Mouse (Mus musculus): ENCODE results near the gene Pip5kl1. TPM values are rescaled to one million over a fixed set of nuclear protein-coding genes. Genes with fewer than 3 reads are reported as not detected.
A peak's percentile ranks its signal among the peaks of the same experiment; 100 is the strongest.

The Pip5kl1 gene
- total and polyA plus RNA-seq, 3 experiments, result 0.13 to 0.71 TPM; not detected in 1

DNA sequence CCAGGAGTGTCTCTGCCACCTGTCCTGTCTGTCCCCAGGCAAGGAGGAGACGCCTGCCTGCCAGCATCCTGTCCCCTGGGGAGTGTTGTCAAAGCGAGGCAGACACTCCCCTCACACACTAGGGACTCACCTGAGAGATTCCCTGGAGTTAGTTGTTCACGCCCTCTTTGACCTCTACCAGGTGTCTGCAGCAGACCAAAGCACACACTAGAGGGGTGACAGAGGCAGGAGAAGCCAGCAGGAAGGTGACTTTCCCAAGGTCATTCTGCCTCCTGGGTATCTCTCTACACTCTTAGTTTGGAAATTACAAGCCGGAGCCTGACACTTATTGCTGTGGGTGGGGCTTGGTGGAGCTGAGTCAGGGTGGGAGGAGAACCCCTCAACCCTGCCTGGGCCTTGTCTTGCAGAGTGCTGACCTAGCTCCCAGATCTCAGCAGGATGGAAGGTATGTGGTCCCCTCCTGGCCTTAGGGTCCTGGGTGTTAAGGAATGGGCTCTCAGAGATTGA is 53.5 kb downstream of the Pip5kl1 start:
- ATAC-seq (ENCODE audit: extremely low read depth, insufficient number of reproducible peaks, low FRiP score, poor library complexity, severe bottlenecking), result no peak
- TF ChIP-seq POLR2AphosphoS5 (IDR thresholded peaks at IDR 0.05; ENCODE audit: insufficient replicate concordance, low read depth, low read length) (no peak), TAL1 (conservative IDR thresholded peaks at IDR 0.05; ENCODE audit: low read depth, low read length) (no peak), GATA1 (IDR thresholded peaks at IDR 0.05; ENCODE audit: borderline replicate concordance, low read length) (no peak), GATA2 (IDR thresholded peaks at IDR 0.05; ENCODE audit: borderline replicate concordance, low read depth, low read length) (no peak)

GRCm38 (mm10) chr2:32628729-32629128 is 54.1 kb downstream of the Pip5kl1 start:
- peaks cover 3% of the 10 kb centered on the region for H3K36me3 ChIP-seq (replicated peaks)
- DNase-seq (ENCODE audit: low spot score), result no peak
- TF ChIP-seq CTCF (IDR thresholded peaks at IDR 0.05; ENCODE audit: low read depth, low read length), result no peak
- no peak for TF ChIP-seq GATA2 (IDR thresholded peaks at IDR 0.05; ENCODE audit: borderline replicate concordance, low read depth, low read length)
- TF ChIP-seq POLR2AphosphoS5 (IDR thresholded peaks at IDR 0.05; ENCODE audit: insufficient replicate concordance, low read depth, low read length), result no peak
- TF ChIP-seq TAL1 (conservative IDR thresholded peaks at IDR 0.05; ENCODE audit: low read depth, low read length), result no peak
- no peak overlapping the region for H3K4me3 ChIP-seq (ENCODE audit: low read depth, low read length)
- peaks cover 59% of the 10 kb centered on the region for H3K4me1 ChIP-seq (ENCODE audit: insufficient read depth, low read depth, low read length)
- no peak for ATAC-seq (ENCODE audit: extremely low read depth, insufficient number of reproducible peaks, low FRiP score, poor library complexity, severe bottlenecking)
- H3K27me3 ChIP-seq (ENCODE audit: insufficient read depth, low read length), result peaks cover 32% of the 10 kb centered on the region
- no peaks in the 10 kb centered on the region for H3K9me3 ChIP-seq (replicated peaks)

More for the DNA sequence above, 53.5 kb downstream of the Pip5kl1 start:
- peaks cover 55% of the 10 kb centered on the region for H3K4me1 ChIP-seq (ENCODE audit: insufficient read depth, low read depth, low read length)
- no peak overlapping the region for H3K4me3 ChIP-seq (ENCODE audit: low read depth, low read length)
- peaks cover 32% of the 10 kb centered on the region for H3K27me3 ChIP-seq (ENCODE audit: insufficient read depth, low read length)
- H3K36me3 ChIP-seq (replicated peaks), result peaks cover 1% of the 10 kb centered on the region
- no peak for DNase-seq (ENCODE audit: low spot score)
- no peaks in the 10 kb centered on the region for H3K9me3 ChIP-seq (replicated peaks)

DNA sequence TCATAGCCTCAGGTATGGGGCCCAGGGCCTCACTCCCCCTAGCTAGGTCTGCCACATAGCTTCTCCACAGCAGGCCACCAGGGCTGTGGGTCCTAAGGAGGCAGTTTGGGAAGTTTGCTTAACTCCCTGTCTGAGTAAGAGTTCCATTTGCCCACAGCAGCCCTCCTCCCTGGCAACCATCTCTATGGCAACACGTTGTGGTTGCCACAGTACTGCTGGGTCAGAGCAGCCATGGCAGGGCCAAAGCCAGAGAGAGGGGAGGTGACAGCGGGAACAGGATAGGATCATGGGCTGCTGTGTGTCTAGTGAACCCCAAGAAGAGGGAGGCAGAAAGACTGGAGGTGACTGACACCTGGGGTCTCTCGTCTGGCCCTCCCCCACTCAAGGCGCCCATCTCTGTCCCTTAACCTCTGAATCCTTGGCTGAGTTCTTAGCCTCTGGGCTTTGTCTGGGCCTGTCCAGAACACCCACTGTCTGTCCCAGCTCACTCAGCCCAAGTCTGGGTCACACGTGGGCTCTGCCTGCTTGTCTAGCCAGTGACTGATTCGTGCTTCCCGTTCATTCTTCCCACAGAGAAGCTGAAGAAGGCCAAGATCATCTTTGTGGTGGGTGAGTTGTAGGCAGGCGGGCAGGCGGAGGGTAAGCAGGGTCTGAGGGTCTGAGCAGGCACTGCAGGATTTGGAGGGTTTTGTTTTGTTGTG is 54.8 kb downstream of the Pip5kl1 start:
- no peak for DNase-seq (ENCODE audit: low spot score)
- Histone ChIP-seq H3K27me3 (ENCODE audit: insufficient read depth, low read length) (peaks cover 30% of the 10 kb centered on the region), H3K36me3 (replicated peaks) (peaks cover 3% of the 10 kb centered on the region), H3K9me3 (replicated peaks) (no peaks in the 10 kb centered on the region), H3K4me3 (ENCODE audit: low read depth, low read length) (peak overlapping the region; percentile 50; the same call in 1 of the 2 replicates), H3K4me1 (ENCODE audit: insufficient read depth, low read depth, low read length) (peaks cover 60% of the 10 kb centered on the region)
- no peak; the same call in 1 of the 2 replicates for ATAC-seq (ENCODE audit: extremely low read depth, insufficient number of reproducible peaks, low FRiP score, poor library complexity, severe bottlenecking)
- TF ChIP-seq GATA2 (IDR thresholded peaks at IDR 0.05; ENCODE audit: borderline replicate concordance, low read depth, low read length) (no peak), GATA1 (IDR thresholded peaks at IDR 0.05; ENCODE audit: borderline replicate concordance, low read length) (no peak), TAL1 (conservative IDR thresholded peaks at IDR 0.05; ENCODE audit: low read depth, low read length) (no peak), CTCF (IDR thresholded peaks at IDR 0.05; ENCODE audit: low read depth, low read length) (no peak), POLR2AphosphoS5 (IDR thresholded peaks at IDR 0.05; ENCODE audit: insufficient replicate concordance, low read depth, low read length) (no peak)

DNA sequence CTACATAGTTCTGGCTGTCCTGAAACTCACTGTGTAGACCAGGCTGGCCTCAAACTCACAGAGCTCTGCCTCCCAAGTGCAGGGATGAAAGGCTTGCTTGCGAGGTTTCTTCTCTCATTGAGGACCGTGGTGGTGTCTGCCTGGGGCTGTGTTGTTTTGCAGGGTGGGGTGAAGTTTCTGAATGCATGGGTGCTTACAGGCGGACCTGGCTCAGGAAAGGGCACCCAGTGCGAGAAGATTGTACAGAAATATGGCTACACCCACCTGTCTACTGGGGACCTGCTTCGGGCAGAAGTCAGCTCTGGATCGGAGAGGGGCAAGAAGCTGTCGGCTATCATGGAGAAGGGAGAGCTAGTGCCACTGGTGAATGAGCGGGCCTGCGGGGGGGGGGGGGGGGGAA is 55.4 kb downstream of the Pip5kl1 start:
- Histone ChIP-seq H3K9me3 (replicated peaks) (no peaks in the 10 kb centered on the region), H3K27me3 (ENCODE audit: insufficient read depth, low read length) (peaks cover 27% of the 10 kb centered on the region), H3K4me3 (ENCODE audit: low read depth, low read length) (no peak overlapping the region; the same call in 1 of the 2 replicates), H3K36me3 (replicated peaks) (peaks cover 3% of the 10 kb centered on the region), H3K4me1 (ENCODE audit: insufficient read depth, low read depth, low read length) (peaks cover 59% of the 10 kb centered on the region)
- TF ChIP-seq GATA1 (IDR thresholded peaks at IDR 0.05; ENCODE audit: borderline replicate concordance, low read length) (no peak), CTCF (IDR thresholded peaks at IDR 0.05; ENCODE audit: low read depth, low read length) (no peak), POLR2AphosphoS5 (IDR thresholded peaks at IDR 0.05; ENCODE audit: insufficient replicate concordance, low read depth, low read length) (no peak), GATA2 (IDR thresholded peaks at IDR 0.05; ENCODE audit: borderline replicate concordance, low read depth, low read length) (no peak), TAL1 (conservative IDR thresholded peaks at IDR 0.05; ENCODE audit: low read depth, low read length) (no peak)
- ATAC-seq (ENCODE audit: extremely low read depth, insufficient number of reproducible peaks, low FRiP score, poor library complexity, severe bottlenecking) (no peak), DNase-seq (ENCODE audit: low spot score) (no peak)

DNA sequence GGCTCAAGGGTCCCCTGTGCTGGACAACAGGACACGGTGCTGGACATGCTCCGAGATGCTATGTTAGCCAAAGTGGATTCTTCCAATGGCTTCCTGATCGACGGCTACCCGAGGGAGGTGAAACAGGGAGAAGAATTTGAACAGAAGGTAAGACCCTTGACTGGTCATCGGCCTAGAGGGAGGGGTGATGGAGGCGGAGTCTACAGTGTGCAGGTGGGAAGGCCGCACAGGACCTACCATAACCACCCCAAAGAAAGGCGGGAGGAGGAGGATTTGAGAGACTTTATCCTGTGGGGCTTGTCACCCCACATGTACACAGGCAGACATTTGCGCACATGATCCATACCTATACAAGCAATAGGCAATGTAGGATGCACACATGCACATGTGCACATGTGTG is 56.4 kb downstream of the Pip5kl1 start:
- no peak for ATAC-seq (ENCODE audit: extremely low read depth, insufficient number of reproducible peaks, low FRiP score, poor library complexity, severe bottlenecking)
- H3K4me1 ChIP-seq (ENCODE audit: insufficient read depth, low read depth, low read length), result peaks cover 49% of the 10 kb centered on the region
- peaks cover 18% of the 10 kb centered on the region for H3K27me3 ChIP-seq (ENCODE audit: insufficient read depth, low read length)

DNA sequence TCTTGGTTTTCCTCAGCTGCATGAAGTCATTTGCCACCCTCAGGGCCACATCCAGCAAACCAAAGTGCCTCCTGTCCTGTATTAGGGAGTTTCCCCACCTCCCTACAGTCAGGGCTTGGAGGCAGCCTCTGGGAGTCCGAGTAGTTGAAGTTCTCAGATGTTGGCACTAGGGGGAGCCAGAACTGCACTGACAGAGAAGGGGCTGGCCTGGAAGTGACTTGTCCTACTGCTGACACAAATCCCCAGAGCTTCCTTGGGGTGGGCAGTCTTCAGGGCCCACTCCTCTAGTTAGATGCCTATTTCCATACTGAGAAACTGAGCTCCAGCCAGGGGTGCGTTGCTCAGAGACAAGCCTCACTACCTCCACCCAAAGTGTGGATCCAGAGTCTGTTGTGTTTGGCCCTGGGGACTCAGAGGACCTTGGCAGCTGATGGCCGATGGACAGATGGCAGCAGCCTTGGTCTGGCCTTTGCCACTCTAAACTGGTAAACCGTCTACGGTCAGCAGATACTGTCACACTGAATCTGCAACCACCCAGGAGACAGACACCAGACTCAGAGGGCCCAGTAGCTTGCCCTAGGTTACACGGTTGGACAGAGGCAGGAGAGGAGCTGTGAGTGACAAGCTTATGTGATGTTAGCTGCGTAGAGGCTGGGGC is 57.3 kb downstream of the Pip5kl1 start:
- H3K4me1 ChIP-seq (ENCODE audit: insufficient read depth, low read depth, low read length), result peaks cover 47% of the 10 kb centered on the region
- TF ChIP-seq POLR2AphosphoS5 (IDR thresholded peaks at IDR 0.05; ENCODE audit: insufficient replicate concordance, low read depth, low read length), result no peak
- no peak for TF ChIP-seq GATA1 (IDR thresholded peaks at IDR 0.05; ENCODE audit: borderline replicate concordance, low read length)
- TF ChIP-seq CTCF (IDR thresholded peaks at IDR 0.05; ENCODE audit: low read depth, low read length), result peak; percentile 85
- DNase-seq (ENCODE audit: low spot score) (peak; percentile 82), ATAC-seq (ENCODE audit: extremely low read depth, insufficient number of reproducible peaks, low FRiP score, poor library complexity, severe bottlenecking) (no peak)
- H3K36me3 ChIP-seq (replicated peaks), result peaks cover 3% of the 10 kb centered on the region
- peaks cover 16% of the 10 kb centered on the region for H3K27me3 ChIP-seq (ENCODE audit: insufficient read depth, low read length)
- no peaks in the 10 kb centered on the region for H3K9me3 ChIP-seq (replicated peaks)
- H3K4me3 ChIP-seq (ENCODE audit: low read depth, low read length), result no peak overlapping the region

More for the DNA sequence above, 56.4 kb downstream of the Pip5kl1 start:
- H3K4me3 ChIP-seq (ENCODE audit: low read depth, low read length), result no peak overlapping the region
- no peaks in the 10 kb centered on the region for H3K9me3 ChIP-seq (replicated peaks)
- no peak for TF ChIP-seq CTCF (IDR thresholded peaks at IDR 0.05; ENCODE audit: low read depth, low read length)
- no peak for TF ChIP-seq GATA1 (IDR thresholded peaks at IDR 0.05; ENCODE audit: borderline replicate concordance, low read length)
- no peak for TF ChIP-seq GATA2 (IDR thresholded peaks at IDR 0.05; ENCODE audit: borderline replicate concordance, low read depth, low read length)
- no peak for TF ChIP-seq POLR2AphosphoS5 (IDR thresholded peaks at IDR 0.05; ENCODE audit: insufficient replicate concordance, low read depth, low read length)
- TF ChIP-seq TAL1 (conservative IDR thresholded peaks at IDR 0.05; ENCODE audit: low read depth, low read length), result no peak
- H3K36me3 ChIP-seq (replicated peaks), result peaks cover 3% of the 10 kb centered on the region
- DNase-seq (ENCODE audit: low spot score), result no peak

Other genes starting within 250 kb of the Pip5kl1 start
Only the 20 nearest of the 22 such genes appear.
- 61.4 and 63.6 TPM in 2 replicates for gene 1110008P14Rik, start 192.9 kb upstream of the Pip5kl1 start, total RNA-seq (2014; fragmentation: Nextera tagmentation)
- 26.5 and 33.0 TPM in 2 replicates for gene 1110008P14Rik, start 192.9 kb upstream of the Pip5kl1 start, total RNA-seq (2017)
- gene 1110008P14Rik, start 192.9 kb upstream of the Pip5kl1 start, polyA plus RNA-seq (2012), result 61.9 and 82.0 TPM in 2 replicates
- not detected in 2 replicates for gene Lcn2, start 186.5 kb upstream of the Pip5kl1 start, total RNA-seq (2014; fragmentation: Nextera tagmentation)
- not detected in 2 replicates for gene Lcn2, start 186.5 kb upstream of the Pip5kl1 start, total RNA-seq (2017)
- gene Lcn2, start 186.5 kb upstream of the Pip5kl1 start, polyA plus RNA-seq (2012), result 0.05 TPM in 1 of 2 replicates, not detected in the other
- 13.8 and 21.5 TPM in 2 replicates for gene Ptges2, start 178.9 kb upstream of the Pip5kl1 start, total RNA-seq (2014; fragmentation: Nextera tagmentation)
- 11.5 and 12.4 TPM in 2 replicates for gene Ptges2, start 178.9 kb upstream of the Pip5kl1 start, total RNA-seq (2017)
- gene Ptges2, start 178.9 kb upstream of the Pip5kl1 start, polyA plus RNA-seq (2012), result 6.8 and 7.0 TPM in 2 replicates
- gene Naif1, start 124.3 kb upstream of the Pip5kl1 start, total RNA-seq (2014; fragmentation: Nextera tagmentation), result 3.9 and 4.2 TPM in 2 replicates
- gene Naif1, start 124.3 kb upstream of the Pip5kl1 start, total RNA-seq (2017), result 3.8 and 4.0 TPM in 2 replicates
- gene Naif1, start 124.3 kb upstream of the Pip5kl1 start, polyA plus RNA-seq (2012), result 6.9 and 8.1 TPM in 2 replicates
- gene Slc25a25, start 123.4 kb upstream of the Pip5kl1 start, total RNA-seq (2014; fragmentation: Nextera tagmentation), result 5.1 and 25.4 TPM in 2 replicates
- gene Slc25a25, start 123.4 kb upstream of the Pip5kl1 start, total RNA-seq (2017), result 6.8 and 8.0 TPM in 2 replicates
- 6.5 and 6.9 TPM in 2 replicates for gene Slc25a25, start 123.4 kb upstream of the Pip5kl1 start, polyA plus RNA-seq (2012)
- 33.6 and 35.0 TPM in 2 replicates for gene Fam102a, start 39.5 kb upstream of the Pip5kl1 start, total RNA-seq (2014; fragmentation: Nextera tagmentation)
- gene Fam102a, start 39.5 kb upstream of the Pip5kl1 start, total RNA-seq (2017), result 28.7 and 30.1 TPM in 2 replicates
- gene Fam102a, start 39.5 kb upstream of the Pip5kl1 start, polyA plus RNA-seq (2012), result 28.9 and 32.7 TPM in 2 replicates
- 74.6 and 85.4 TPM in 2 replicates for gene Dpm2, start 3.9 kb upstream of the Pip5kl1 start, total RNA-seq (2014; fragmentation: Nextera tagmentation)
- gene Dpm2, start 3.9 kb upstream of the Pip5kl1 start, total RNA-seq (2017), result 59.3 and 64.4 TPM in 2 replicates
- gene Dpm2, start 3.9 kb upstream of the Pip5kl1 start, polyA plus RNA-seq (2012), result 8.2 and 9.4 TPM in 2 replicates
- not detected in 2 replicates for gene 9430097D07Rik, start 887 bp downstream of the Pip5kl1 start, total RNA-seq (2014; fragmentation: Nextera tagmentation)
- gene 9430097D07Rik, start 887 bp downstream of the Pip5kl1 start, total RNA-seq (2017), result 0.11 TPM in 1 of 2 replicates, not detected in the other
- not detected in 2 replicates for gene 9430097D07Rik, start 887 bp downstream of the Pip5kl1 start, polyA plus RNA-seq (2012)
- gene St6galnac4, start 12.3 kb downstream of the Pip5kl1 start, total RNA-seq (2014; fragmentation: Nextera tagmentation), result 15.4 and 25.2 TPM in 2 replicates
- 6.7 and 8.1 TPM in 2 replicates for gene St6galnac4, start 12.3 kb downstream of the Pip5kl1 start, total RNA-seq (2017)
- 20.8 and 24.4 TPM in 2 replicates for gene St6galnac4, start 12.3 kb downstream of the Pip5kl1 start, polyA plus RNA-seq (2012)
- 18.3 and 20.2 TPM in 2 replicates for gene St6galnac6, start 24.9 kb downstream of the Pip5kl1 start, total RNA-seq (2014; fragmentation: Nextera tagmentation)
- gene St6galnac6, start 24.9 kb downstream of the Pip5kl1 start, total RNA-seq (2017), result 16.8 and 19.8 TPM in 2 replicates
- gene St6galnac6, start 24.9 kb downstream of the Pip5kl1 start, polyA plus RNA-seq (2012), result 36.6 and 39.2 TPM in 2 replicates
- gene Ak1, start 47.0 kb downstream of the Pip5kl1 start, total RNA-seq (2014; fragmentation: Nextera tagmentation), result not detected in 2 replicates
- gene Ak1, start 47.0 kb downstream of the Pip5kl1 start, total RNA-seq (2017), result 0.44 and 0.58 TPM in 2 replicates
- gene Ak1, start 47.0 kb downstream of the Pip5kl1 start, polyA plus RNA-seq (2012), result 0.42 and 0.56 TPM in 2 replicates
- 4.4 and 6.4 TPM in 2 replicates for gene Eng, start 71.8 kb downstream of the Pip5kl1 start, total RNA-seq (2014; fragmentation: Nextera tagmentation)
- 0.76 and 0.93 TPM in 2 replicates for gene Eng, start 71.8 kb downstream of the Pip5kl1 start, total RNA-seq (2017)
- 5.3 and 6.3 TPM in 2 replicates for gene Eng, start 71.8 kb downstream of the Pip5kl1 start, polyA plus RNA-seq (2012)
- 14.7 and 22.9 TPM in 2 replicates for gene Fpgs, start 129.3 kb downstream of the Pip5kl1 start, total RNA-seq (2014; fragmentation: Nextera tagmentation)
- 12.8 and 13.6 TPM in 2 replicates for gene Fpgs, start 129.3 kb downstream of the Pip5kl1 start, total RNA-seq (2017)
- 81.4 and 145 TPM in 2 replicates for gene Fpgs, start 129.3 kb downstream of the Pip5kl1 start, polyA plus RNA-seq (2012)
- gene Cdk9, start 138.3 kb downstream of the Pip5kl1 start, total RNA-seq (2014; fragmentation: Nextera tagmentation), result 68.7 and 71.2 TPM in 2 replicates
- gene Cdk9, start 138.3 kb downstream of the Pip5kl1 start, total RNA-seq (2017), result 31.7 and 32.5 TPM in 2 replicates
- gene Cdk9, start 138.3 kb downstream of the Pip5kl1 start, polyA plus RNA-seq (2012), result 105 and 129 TPM in 2 replicates
- gene Sh2d3c, start 146.3 kb downstream of the Pip5kl1 start, total RNA-seq (2014; fragmentation: Nextera tagmentation), result not detected in 2 replicates
- gene Sh2d3c, start 146.3 kb downstream of the Pip5kl1 start, total RNA-seq (2017), result 0.06 and 0.98 TPM in 2 replicates
- gene Sh2d3c, start 146.3 kb downstream of the Pip5kl1 start, polyA plus RNA-seq (2012), result 0.35 and 0.39 TPM in 2 replicates
- not detected in 2 replicates for gene 6330409D20Rik, start 166.2 kb downstream of the Pip5kl1 start, total RNA-seq (2014; fragmentation: Nextera tagmentation)
- 0.17 TPM in 1 of 2 replicates, not detected in the other for gene 6330409D20Rik, start 166.2 kb downstream of the Pip5kl1 start, total RNA-seq (2017)
- gene 6330409D20Rik, start 166.2 kb downstream of the Pip5kl1 start, polyA plus RNA-seq (2012), result not detected in 2 replicates
- 9.0 and 9.7 TPM in 2 replicates for gene Tor2a, start 182.4 kb downstream of the Pip5kl1 start, total RNA-seq (2014; fragmentation: Nextera tagmentation)
- 14.0 and 17.7 TPM in 2 replicates for gene Tor2a, start 182.4 kb downstream of the Pip5kl1 start, total RNA-seq (2017)
- 28.2 and 30.1 TPM in 2 replicates for gene Tor2a, start 182.4 kb downstream of the Pip5kl1 start, polyA plus RNA-seq (2012)
- gene Ttc16, start 200.8 kb downstream of the Pip5kl1 start, total RNA-seq (2014; fragmentation: Nextera tagmentation), result 0.53 TPM in 1 of 2 replicates, not detected in the other
- 0.17 and 0.38 TPM in 2 replicates for gene Ttc16, start 200.8 kb downstream of the Pip5kl1 start, total RNA-seq (2017)
- 0.02 and 0.15 TPM in 2 replicates for gene Ttc16, start 200.8 kb downstream of the Pip5kl1 start, polyA plus RNA-seq (2012)
- gene Ptrh1, start 201.0 kb downstream of the Pip5kl1 start, total RNA-seq (2014; fragmentation: Nextera tagmentation), result 3.4 and 4.0 TPM in 2 replicates
- gene Ptrh1, start 201.0 kb downstream of the Pip5kl1 start, total RNA-seq (2017), result 4.8 and 5.0 TPM in 2 replicates
- 4.3 and 5.3 TPM in 2 replicates for gene Ptrh1, start 201.0 kb downstream of the Pip5kl1 start, polyA plus RNA-seq (2012)
- gene Cfap157, start 209.6 kb downstream of the Pip5kl1 start, total RNA-seq (2014; fragmentation: Nextera tagmentation), result not detected in 2 replicates
- 0.11 and 1.6 TPM in 2 replicates for gene Cfap157, start 209.6 kb downstream of the Pip5kl1 start, total RNA-seq (2017)
- gene Cfap157, start 209.6 kb downstream of the Pip5kl1 start, polyA plus RNA-seq (2012), result not detected in 2 replicates